Mouse (Mus musculus) cerebellum, adult 11-12 months (tissue): ENCODE measurements around the gene Nr2f1.

ENCODE experiments used
- DNase-seq: peaks from one replicate; pipeline ENCODE4 v3.0.0; 2022

The Nr2f1 gene

DNA sequence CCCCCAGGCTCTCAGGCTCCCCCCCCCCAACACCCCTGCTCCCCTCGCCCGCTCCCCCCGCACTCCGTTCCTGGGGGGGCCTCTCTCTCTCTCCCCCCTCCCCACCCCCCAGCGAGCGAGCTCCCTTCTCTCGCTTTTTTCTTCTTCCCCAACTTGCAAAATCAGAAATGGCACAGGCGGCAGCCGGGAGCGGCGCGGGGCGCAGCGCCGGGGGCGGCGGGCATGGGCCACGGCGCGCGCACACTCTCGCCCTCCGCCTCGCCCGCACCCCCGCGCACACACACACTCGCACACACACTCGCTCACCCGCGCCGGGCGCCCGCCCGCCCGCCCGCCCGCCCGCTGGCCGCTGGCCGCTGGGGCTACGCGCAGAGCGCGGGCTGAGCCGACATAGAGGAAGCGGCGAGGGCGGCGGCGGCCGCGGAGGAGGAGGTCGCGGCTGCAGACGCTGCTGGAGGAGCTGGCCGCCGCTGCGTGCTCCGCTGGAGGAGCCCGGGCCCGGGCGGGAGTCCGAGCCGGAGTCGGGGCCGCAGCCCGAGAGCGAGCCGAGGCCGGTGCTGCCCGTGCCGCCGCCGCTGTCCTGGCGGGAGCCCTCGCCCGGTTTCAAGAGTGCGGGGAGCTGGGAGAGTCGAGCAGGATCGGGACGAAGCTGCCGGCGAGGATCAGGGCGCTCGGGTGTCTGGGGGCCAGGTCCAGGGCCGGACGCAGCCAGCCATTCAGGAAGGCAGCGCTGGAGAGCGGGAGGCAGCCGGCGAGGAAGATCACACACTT lies 501 bp downstream of the Nr2f1 start:
- DNase-seq, result peak; percentile 69

DNA sequence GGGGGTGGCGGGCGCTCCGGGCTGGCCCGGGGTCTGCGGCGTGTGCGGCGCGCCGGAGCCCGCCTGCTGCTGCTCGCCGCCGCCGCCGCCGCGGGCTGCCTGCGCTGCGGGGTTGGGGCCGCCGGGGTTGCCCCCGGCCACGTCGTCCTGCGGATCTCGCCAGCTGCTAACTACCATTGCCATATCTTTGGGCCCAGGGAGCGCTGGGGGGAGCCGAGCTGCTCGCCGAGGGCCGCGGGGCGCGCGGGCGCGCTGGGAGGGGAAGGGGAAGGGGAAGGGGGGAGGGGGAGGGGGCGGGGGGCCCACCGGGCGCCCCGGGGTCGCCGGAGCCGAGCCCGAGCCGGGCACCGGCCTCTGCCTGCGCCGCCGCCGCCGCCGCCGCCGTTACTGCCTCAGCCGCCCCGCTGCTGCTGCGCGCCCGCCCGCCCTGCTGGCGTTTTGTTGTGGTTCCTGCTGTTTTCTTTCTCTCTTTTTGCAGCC lies 1.1 kb downstream of the Nr2f1 start:
- no peak for DNase-seq

DNA sequence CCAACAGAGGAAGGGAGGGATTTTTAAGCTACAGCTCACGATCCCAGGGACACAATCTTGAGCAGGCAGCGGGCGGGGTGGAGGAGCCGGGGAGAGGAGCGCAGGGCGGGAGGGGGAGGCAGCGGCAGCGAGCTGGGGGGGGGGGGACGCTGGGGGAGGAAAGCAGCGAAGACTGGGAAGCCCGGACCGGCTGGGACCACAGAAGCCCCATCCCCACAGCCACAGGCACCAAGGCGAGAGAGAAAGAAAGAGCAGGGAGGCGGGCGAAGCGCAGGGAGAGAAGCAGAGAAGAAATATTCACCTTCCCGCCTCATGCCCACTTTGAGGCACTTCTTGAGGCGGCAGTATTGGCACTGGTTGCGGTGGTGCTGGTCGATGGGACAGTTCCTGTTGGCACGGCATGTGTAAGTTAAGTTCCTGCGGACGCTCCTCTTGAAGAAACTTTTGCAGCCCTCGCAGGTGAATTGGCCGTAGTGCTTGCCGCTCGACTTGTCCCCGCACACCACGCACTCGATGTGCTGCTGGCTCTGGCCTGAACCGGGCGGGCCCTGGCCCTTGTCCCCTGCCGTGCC lies 1.7 kb downstream of the Nr2f1 start:
- DNase-seq, result peak; percentile 73

DNA sequence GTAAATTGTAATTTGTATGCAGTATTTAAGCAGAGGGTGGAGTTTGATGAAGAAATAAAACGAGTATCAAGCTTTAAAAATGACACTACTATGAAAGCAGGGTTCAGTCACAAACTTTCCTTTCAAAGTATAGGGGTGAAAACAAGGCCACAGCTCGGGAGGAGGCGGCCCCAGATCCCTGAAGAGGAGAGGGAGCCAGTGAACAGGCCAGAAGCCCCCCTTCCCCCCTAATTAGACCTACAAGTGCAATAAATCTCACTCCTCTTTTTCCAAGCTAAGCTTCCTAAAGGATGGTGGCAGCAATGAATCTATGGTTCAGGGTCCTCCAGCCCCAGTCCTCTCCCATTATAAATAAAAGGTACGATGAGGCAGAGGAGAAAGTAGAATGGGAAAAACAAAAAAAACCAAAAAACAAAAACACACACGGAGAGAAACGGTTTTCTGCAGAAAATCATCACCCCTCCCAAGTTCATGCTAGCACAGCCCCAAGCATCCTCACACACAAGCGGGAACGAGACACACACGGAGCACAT lies 2.2 kb downstream of the Nr2f1 start:
- no peak for DNase-seq

DNA sequence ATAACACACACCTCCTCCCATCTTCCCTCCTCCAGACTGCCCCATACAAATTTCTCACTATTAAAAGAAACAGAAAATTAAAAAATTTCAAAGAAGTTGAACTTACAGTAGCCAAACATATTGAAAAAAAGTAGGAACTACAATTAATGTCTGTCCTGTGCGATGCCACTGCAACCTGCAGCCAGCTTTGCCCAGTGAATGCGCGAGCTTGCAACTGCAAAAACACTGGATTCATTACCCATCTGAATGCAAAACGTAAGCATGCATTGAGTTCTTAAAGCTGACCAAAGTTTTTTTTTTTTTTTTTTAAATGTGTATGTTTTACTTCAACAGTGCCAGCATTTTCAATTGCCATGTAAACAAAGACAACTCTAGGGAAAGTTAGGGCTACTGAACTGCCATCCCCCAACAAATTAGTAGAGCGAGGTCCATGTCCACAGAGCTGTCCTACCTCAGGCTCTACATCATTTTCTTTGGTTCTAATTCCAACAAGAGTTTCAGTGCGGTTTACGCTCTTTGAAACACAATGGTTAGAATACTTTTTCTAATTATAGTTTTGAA lies 3.2 kb downstream of the Nr2f1 start:
- no peak for DNase-seq

DNA sequence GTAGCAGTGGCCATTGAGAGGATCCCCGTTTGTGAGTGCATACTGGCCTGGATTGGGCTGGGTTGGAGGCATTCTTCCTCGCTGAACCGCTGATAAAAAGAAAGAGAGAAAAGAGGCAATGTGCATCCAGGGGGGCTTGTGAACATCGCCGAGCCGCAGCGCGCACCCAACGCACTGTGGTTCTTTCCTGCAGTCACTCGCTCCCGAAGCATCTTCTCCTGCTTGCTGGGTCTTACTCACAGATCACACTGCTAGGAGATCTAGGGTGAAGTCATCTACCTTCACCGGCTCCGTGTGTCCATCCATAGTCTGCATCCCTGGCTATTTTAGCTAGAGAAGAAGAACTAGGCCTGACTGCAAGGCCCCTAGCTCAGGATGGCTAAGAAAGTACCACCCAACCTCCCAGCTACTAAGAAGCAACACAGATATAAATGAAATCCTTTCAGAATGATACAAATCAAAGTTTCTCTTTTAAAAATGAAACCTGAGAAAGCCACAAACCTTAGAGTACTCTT lies 3.9 kb downstream of the Nr2f1 start:
- no peak for DNase-seq

DNA sequence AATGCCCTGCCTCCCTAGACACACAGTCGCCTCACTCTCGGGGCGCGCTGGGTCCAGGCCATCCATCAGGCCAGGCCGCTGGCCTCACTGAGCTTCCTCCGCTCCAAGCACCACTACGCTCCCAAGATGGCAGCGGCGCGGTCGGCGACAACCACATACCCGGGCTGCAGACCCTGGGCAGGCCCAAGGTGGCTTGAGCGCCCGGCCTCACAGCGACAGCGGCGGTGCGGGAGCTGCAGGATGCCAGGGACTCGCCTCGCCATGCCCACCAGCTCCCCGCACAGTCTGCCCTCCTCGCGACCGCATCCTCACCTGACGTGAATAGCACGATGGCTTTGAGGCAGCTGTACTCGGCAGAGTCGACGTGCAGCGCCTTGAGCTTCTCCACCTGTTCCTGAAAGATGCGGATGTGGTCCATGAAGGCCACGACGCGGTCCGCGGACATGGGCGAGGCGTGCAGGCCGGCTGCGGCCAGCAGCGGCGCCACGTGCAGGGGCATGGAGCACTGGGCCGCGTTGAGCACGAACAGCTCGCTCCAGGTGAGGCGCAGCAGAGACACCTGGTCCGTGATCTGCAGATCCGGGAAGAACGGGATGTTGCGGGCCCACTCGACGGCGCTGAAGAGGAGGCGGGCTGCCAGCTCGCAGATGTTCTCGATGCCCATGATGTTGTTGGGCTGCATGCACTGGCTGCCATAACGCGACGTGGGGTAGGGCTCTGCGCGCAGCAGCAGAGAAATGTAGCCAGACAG lies 4.5 kb downstream of the Nr2f1 start:
- peak; percentile 67 for DNase-seq

DNA sequence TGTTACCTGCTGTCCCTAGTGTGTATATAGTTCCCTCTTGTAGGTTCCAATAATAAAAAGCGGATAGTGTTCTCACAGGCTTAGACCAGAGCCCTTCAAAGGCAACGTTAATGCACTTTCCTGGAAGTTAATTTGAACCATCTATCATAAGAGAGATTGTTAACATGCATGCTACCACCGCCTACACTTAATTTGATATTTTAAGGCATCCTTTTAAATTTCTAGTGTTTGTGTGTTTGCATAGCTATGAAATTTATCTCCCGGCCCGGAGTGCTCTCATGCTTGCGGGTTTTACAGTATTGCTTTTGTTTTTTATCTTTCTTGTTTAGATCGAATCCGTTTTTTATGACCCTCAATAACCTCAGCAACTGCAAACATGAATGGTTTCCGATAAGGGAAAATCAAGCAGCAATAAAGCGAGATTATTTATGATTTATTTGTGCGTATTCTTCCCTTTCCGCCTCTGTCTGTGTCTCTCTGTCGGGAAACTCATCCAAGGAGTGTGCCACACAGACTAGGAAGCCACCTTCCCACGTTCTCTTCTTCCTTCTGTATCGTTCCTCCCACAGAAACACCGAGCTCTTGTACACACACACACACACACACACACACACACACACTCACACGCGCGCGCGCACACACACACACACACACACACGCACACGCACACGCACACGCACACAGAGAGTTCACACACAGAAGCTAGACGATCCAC lies 5.3 kb downstream of the Nr2f1 start:
- no peak for DNase-seq

DNA sequence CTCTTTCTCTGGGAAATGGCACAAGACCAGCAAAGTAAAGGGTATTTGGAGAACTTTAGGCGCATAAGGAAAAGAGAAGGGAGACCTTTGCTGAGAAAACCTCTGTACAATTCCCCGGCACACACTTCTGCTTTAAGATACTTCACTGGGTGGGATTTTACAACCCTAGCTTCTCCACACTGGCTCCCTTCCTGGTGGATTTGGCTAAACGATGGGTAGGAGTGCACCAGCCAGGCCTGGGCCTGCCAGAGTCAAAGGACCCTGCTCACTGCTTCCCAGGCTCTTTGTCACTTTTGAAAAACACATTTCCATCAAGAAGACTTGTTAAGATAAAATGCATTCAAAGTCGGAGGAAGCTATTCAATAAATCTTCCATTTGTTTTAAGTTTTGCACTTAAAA lies 6.3 kb downstream of the Nr2f1 start:
- DNase-seq, result no peak

DNA sequence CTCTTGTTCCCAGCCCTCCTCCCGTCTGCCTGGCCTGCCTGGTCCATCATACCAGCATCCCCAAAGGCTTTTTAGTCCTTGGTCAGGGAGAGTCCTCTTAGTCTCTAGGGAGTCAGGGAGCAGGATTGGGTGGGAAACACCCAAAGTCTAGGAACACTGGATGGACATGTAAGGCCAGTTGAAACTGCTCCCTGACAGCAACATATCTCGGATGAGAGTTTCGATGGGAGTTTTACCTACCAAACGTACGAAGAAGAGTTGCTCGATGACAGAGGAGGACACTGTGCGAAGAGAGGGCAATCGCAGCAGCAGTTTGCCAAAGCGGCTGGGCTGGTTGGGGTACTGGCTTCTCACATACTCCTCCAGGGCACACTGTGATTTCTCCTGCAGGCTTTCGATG lies 10.0 kb downstream of the Nr2f1 start:
- no peak for DNase-seq

DNA sequence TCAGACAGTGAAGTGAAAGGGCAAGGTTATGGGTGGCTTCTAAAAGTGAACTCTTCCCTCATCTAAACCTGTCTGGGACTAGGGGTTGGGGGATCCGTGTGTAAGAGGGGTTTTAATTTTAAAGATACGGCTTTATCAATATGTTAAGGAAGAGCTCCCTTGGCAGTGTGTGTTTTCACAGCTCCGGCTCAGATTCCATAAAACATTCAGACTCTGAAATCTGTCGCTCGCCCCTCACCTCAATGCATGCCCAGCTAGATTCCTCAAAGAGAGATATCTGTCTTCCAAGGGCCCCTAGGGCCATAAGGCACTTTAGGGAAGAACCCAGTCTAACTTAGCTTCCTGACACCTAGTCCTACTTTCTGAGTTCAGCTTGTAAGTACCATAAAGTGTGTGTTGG lies 11.7 kb downstream of the Nr2f1 start:
- no peak for DNase-seq

DNA sequence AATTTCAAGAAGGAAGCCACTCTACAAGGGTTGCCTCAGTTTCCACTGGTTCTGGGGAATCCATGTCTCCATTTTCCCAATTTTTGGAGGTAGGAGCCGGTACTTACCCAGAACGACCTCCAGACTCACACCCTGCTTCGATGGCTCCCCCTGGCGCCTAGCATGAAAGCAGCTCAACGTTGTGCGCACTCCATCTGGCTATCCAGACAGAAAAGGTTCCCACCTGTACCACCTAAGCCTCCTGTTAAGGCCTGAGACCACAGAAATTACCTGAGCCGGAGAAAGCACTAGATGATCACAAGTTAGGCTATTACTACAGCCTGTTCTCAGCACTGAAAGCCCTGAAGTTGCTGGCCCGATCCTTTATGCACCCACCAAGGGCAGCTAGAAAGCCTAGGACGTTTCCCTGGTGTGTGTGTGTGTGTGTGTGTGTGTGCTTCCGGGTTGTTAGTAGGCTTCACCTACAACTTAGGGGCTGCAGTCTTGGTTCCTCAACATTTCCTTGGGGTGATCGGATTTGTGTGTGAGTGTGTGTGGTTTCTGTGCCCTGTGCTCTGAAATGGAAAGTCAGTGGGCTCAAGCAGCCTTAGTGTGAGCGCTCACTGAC lies 13.1 kb downstream of the Nr2f1 start:
- DNase-seq, result no peak

DNA sequence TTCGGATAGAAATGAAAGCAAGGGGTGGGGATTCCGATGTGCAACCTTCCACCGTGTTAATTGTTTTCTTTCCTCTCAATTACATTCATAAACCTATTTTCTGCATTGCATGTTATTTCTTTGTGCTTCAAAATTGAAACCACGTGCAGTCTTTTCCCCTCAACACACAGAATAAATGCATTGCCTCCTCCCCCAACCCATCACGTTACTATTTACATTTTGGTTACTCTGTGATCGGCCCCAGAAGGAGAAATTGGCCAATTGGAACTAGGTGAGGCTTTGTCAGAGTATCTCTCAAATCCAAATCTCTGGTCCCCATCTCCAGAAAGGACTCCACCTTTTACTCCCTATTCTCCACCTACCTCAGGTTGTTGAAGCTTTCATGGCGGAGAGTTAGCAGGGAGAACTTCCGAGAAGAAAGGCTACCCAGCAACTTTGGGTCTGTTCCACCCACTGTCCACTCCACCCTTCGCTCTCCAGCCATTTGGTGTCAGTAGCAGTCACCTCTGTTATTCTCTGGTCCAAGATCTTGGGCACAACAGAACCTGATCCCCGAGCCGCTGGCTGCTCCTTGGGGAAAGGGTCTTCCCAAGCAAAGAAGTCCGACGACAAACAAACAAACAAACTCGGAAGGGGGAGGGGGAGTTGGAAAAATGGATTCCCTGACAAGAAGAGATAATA lies 14.6 kb downstream of the Nr2f1 start:
- DNase-seq, result no peak

DNA sequence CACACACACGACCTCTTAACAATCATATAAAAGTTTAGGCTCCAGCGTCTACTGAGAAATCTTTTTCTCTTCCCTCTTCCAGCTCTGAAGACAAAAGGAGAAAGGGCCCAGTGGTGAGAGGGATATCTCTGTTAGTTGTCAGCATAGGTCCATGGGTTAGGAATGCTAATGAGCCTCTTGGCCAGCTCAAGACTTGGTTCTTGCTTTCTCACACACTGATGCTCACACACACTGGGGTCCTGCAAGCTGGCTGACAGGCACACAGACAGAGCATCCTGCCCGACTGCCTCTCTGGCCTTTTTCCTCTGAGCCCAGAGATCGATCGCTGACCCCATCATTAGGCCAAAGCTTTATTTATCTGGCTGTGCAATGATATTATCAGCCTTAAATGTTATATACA lies 15.6 kb downstream of the Nr2f1 start:
- no peak for DNase-seq

DNA sequence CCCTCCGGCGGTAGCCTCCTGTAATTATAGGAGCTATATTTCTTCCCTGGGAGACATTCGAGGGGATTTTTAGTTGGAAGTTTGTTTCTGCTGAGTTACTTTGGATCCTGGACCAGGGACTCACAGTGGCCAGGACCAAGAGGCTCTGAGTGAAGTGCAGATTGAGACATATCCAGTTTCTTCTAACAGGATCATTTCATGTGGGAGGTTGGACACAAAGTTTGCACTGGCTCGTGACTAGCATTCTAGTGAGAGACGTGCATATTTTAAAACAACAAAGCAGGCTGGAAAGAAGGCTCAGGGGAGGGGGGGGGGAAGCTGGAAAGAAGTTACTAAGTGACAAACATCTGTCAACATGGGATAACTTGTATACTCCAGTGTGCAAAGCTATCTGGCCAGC lies 16.6 kb downstream of the Nr2f1 start:
- DNase-seq, result no peak

DNA sequence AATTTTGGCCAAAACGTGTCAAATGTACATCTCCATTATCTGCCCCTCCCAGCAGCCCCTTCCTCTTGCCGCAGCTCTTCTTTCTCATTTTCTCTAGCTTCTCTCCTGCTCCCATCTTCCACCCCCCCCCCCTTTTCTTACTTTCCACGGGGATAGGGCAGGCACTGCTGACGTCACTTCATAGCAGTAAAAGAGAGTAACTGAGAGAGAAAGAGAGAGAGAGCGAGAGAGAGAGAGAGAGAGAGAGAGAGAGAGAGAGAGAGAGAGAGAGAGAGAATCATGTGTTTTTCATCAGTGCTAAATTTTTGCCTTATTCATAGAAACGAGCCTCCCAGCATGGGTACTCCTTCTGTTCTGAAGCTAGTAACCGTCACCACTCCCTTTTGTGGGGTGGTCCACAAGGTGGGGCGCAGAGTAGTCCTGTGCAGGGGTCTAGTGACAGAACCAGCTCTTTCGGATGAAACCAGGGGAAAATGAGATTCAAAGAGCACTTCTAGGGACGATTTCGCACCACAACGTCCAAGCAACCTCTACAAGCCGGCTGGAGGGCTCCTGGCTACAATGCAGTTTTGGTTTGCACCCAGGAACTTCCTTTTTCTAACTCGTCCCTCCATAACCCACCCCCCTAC lies 17.5 kb downstream of the Nr2f1 start:
- no peak for DNase-seq

DNA sequence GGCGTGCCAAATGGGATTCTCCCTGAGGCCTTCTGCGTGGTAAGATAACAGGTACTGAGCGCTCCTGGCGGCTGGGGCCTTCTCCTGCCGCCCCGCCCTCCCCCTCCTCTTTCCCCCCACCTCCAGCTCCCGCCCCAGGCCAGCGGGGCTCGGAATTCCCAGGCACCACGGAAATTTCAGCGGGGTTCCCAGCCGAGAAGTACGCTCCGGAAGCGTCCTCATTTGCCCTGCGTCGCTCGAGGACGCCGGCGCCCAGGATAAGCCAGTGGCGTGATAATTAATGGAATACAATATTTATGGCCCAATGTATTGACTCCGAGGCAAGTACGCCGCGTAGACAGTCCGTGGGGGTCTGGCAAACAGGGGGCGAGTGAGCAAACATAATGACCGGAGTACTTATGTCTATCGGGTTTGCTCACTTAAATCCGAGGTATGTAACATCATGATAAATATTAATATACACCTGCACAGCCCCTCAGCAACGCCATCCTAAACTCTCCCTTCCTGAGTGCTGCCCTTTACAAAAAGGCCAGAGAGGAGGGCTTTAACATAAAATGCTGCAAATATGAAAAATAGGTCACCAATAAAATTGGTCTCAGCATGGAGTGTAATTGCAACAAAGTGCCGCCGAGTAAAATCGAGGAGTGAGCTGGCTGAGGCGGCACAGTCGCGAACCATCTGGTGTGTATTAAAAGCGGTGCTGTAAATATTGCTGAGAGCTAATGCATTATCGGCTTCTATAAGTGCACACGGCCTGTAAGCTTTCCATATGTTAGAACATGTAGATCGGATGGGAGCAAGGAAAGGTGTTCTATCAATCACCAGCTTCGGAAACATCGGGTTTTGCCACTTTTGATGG lies 18.3 kb downstream of the Nr2f1 start:
- DNase-seq, result peak; percentile 51

DNA sequence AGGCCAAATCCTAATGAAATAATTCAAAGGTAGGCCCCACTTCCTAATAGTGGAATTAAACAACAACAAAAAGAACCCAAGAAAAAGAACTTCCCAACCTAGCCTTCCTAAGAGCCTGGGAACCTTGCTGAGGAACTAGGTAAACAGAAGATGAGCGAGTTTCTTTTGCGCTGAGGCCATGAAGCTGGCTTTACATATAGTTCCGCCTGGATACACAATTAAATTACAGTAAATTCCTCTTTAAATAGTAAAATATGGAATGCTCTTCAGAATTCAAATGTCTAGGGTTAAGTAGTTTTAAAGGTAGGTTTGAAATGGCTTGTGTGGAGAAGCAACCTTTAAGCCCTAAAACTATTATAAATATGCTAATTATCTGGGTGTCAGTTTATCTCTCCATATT lies 19.3 kb downstream of the Nr2f1 start:
- no peak for DNase-seq

DNA sequence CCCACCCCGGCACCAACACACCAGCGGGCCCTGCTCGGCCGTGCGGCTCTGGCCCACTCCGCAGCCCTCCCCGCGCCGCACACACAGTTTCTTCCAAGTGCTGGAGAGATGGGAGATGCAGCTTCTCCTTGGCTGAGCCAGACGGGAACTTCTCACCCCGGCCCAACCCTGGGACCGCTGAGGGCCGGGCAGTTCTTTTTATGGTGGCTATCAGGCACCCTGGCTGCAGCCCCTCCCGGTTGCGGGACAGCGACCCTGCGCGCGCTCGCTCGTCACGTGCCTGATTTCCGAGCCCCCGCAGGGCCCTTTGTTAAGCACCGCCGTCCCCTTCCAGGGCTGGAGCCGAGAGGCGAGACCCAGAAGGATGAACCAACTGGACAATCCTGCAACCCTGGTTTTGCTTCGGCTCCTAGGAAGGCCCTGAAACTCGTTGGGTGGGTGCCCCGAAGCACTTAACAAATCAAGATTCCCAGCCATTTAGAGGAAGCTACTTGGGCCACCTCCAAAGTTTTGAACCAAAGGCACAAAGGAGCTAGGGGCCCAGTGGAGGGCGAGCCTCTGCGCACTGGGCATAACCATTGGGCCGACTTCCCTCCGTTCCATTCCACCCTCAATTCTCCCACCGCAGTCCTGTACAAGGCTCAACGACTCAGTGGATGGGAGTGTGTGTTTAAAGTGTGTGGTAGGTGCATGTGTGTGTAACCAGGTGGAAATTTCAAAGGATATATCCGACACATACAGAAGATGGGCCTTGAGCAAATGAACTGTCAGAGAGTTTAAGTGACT lies 20.1 kb downstream of the Nr2f1 start:
- DNase-seq, result peak; percentile 45
